Mouse (Mus musculus): ENCODE results near the gene Hkdc1. TPM values are rescaled to one million over a fixed set of nuclear protein-coding genes. Genes with fewer than 3 reads are reported as not detected.
A peak's percentile ranks its signal among the peaks of the same experiment; 100 is the strongest.

Hkdc1 gene
- polyA plus RNA-seq, 1 experiment from 2014 or later: 0.18 TPM

- Histone ChIP-seq H3K4me1 (ENCODE audit: control insufficient read depth in 2 of 2, insufficient read depth in 2 of 2, low read length in 2 of 2) (peaks cover 2 to 6% of the 10 kb centered on the region in 2 experiments; a peak in 3 of 4 replicates), H3K27ac (replicated peaks in 1 of 2; ENCODE audit: control insufficient read depth in 1 of 2, insufficient read depth in 1 of 2, low read depth in 2 of 2, low read length in 2 of 2) (no peak overlapping the region), H3K27me3 (ENCODE audit: control insufficient read depth, insufficient read depth, low read length) (no peaks in the 10 kb centered on the region), H3K4me2 (ENCODE audit: low read length) (no peak overlapping the region), H3K9me3 (ENCODE audit: control insufficient read depth, low read length) (no peaks in the 10 kb centered on the region), H3K9ac (ENCODE audit: low read length) (no peak overlapping the region), H3K36me3 (ENCODE audit: control insufficient read depth, insufficient read depth, low read length) (peaks cover 77% of the 10 kb centered on the region), H3K4me3 (ENCODE audit: control insufficient read depth in 1 of 2, insufficient read depth in 1 of 2, low read depth in 1 of 2, low read length in 2 of 2) (no peak overlapping the region)
- WGBS: 94% methylated on average over 5 of the region's 5 CpGs
- ATAC-seq (ENCODE audit: insufficient number of reproducible peaks, insufficient read depth, low FRiP score, low read depth): no peak
These were observed 8.1 kb upstream of the Hkdc1 start for GRCm38 (mm10) chr10:62430427-62430826.

- H3K27me3 ChIP-seq (ENCODE audit: control insufficient read depth, insufficient read depth, low read length): no peaks in the 10 kb centered on the region
- 40% methylated on average over 9 of the region's 9 CpGs for WGBS
- no peaks in the 10 kb centered on the region for H3K9me3 ChIP-seq (ENCODE audit: control insufficient read depth, low read length)
- no peak overlapping the region for H3K4me2 ChIP-seq (ENCODE audit: low read length)
- peaks cover 9 to 19% of the 10 kb centered on the region in 2 experiments for H3K4me1 ChIP-seq (ENCODE audit: control insufficient read depth in 2 of 2, insufficient read depth in 2 of 2, low read length in 2 of 2)
- no peak overlapping the region for H3K9ac ChIP-seq (ENCODE audit: low read length)
- 0 out of 4 replicates have a peak overlapping the region, but pooled peaks of 1 of the 2 experiments have one; percentile 14 for H3K27ac ChIP-seq (replicated peaks in 1 of 2; ENCODE audit: control insufficient read depth in 1 of 2, insufficient read depth in 1 of 2, low read depth in 2 of 2, low read length in 2 of 2)
- no peak overlapping the region for H3K4me3 ChIP-seq (ENCODE audit: control insufficient read depth in 1 of 2, insufficient read depth in 1 of 2, low read depth in 1 of 2, low read length in 2 of 2)
- ATAC-seq (ENCODE audit: insufficient number of reproducible peaks, insufficient read depth, low FRiP score, low read depth): no peak
- H3K36me3 ChIP-seq (ENCODE audit: control insufficient read depth, insufficient read depth, low read length): peaks cover 25% of the 10 kb centered on the region
These were observed 3.0 kb upstream of the Hkdc1 start for GRCm38 (mm10) chr10:62425081-62425871.

GRCm38 (mm10) chr10:62421127-62421526 lies 1.2 kb downstream of the Hkdc1 start:
- H3K27me3 ChIP-seq (ENCODE audit: control insufficient read depth, insufficient read depth, low read length): no peaks in the 10 kb centered on the region
- no peaks in the 10 kb centered on the region for H3K9me3 ChIP-seq (ENCODE audit: control insufficient read depth, low read length)
- no peak overlapping the region for H3K9ac ChIP-seq (ENCODE audit: low read length)
- H3K27ac ChIP-seq (replicated peaks in 1 of 2; ENCODE audit: control insufficient read depth in 1 of 2, insufficient read depth in 1 of 2, low read depth in 2 of 2, low read length in 2 of 2): peak overlapping the region; percentile 27 to 66; a peak in 3 of 4 replicates
- ATAC-seq (ENCODE audit: insufficient number of reproducible peaks, insufficient read depth, low FRiP score, low read depth): no peak
- 50% methylated on average over 3 of the region's 3 CpGs for WGBS
- no peak overlapping the region for H3K4me2 ChIP-seq (ENCODE audit: low read length)
- peaks cover 9 to 19% of the 10 kb centered on the region in 2 experiments for H3K4me1 ChIP-seq (ENCODE audit: control insufficient read depth in 2 of 2, insufficient read depth in 2 of 2, low read length in 2 of 2)
- H3K36me3 ChIP-seq (ENCODE audit: control insufficient read depth, insufficient read depth, low read length): no peaks in the 10 kb centered on the region
- no peak overlapping the region for H3K4me3 ChIP-seq (ENCODE audit: control insufficient read depth in 1 of 2, insufficient read depth in 1 of 2, low read depth in 1 of 2, low read length in 2 of 2)

- no peak overlapping the region for H3K9ac ChIP-seq (ENCODE audit: low read length)
These were observed 1.9 kb downstream of the Hkdc1 start for GRCm38 (mm10) chr10:62420399-62420798.

GRCm38 (mm10) chr10:62419422-62419821 lies 2.9 kb downstream of the Hkdc1 start:
- Histone ChIP-seq H3K36me3 (ENCODE audit: control insufficient read depth, insufficient read depth, low read length) (no peaks in the 10 kb centered on the region), H3K9me3 (ENCODE audit: control insufficient read depth, low read length) (no peaks in the 10 kb centered on the region), H3K4me1 (ENCODE audit: control insufficient read depth in 2 of 2, insufficient read depth in 2 of 2, low read length in 2 of 2) (peaks cover 7 to 12% of the 10 kb centered on the region in 2 experiments; a peak in 3 of 4 replicates), H3K27ac (replicated peaks in 1 of 2; ENCODE audit: control insufficient read depth in 1 of 2, insufficient read depth in 1 of 2, low read depth in 2 of 2, low read length in 2 of 2) (no peak overlapping the region), H3K4me3 (ENCODE audit: control insufficient read depth in 1 of 2, insufficient read depth in 1 of 2, low read depth in 1 of 2, low read length in 2 of 2) (no peak overlapping the region), H3K4me2 (ENCODE audit: low read length) (no peak overlapping the region), H3K27me3 (ENCODE audit: control insufficient read depth, insufficient read depth, low read length) (no peaks in the 10 kb centered on the region), H3K9ac (ENCODE audit: low read length) (no peak overlapping the region)
- 76% methylated on average over 5 of the region's 5 CpGs for WGBS
- no peak for ATAC-seq (ENCODE audit: insufficient number of reproducible peaks, insufficient read depth, low FRiP score, low read depth)

More at GRCm38 (mm10) chr10:62420399-62420798, 1.9 kb downstream of the Hkdc1 start:
- Histone ChIP-seq H3K4me2 (ENCODE audit: low read length) (no peak overlapping the region), H3K4me3 (ENCODE audit: control insufficient read depth in 1 of 2, insufficient read depth in 1 of 2, low read depth in 1 of 2, low read length in 2 of 2) (no peak overlapping the region), H3K27me3 (ENCODE audit: control insufficient read depth, insufficient read depth, low read length) (no peaks in the 10 kb centered on the region), H3K27ac (replicated peaks in 1 of 2; ENCODE audit: control insufficient read depth in 1 of 2, insufficient read depth in 1 of 2, low read depth in 2 of 2, low read length in 2 of 2) (peak overlapping the region; percentile 27 to 66; a peak in 3 of 4 replicates), H3K9me3 (ENCODE audit: control insufficient read depth, low read length) (no peaks in the 10 kb centered on the region), H3K4me1 (ENCODE audit: control insufficient read depth in 2 of 2, insufficient read depth in 2 of 2, low read length in 2 of 2) (peaks cover 7 to 13% of the 10 kb centered on the region in 2 experiments), H3K36me3 (ENCODE audit: control insufficient read depth, insufficient read depth, low read length) (no peaks in the 10 kb centered on the region)
- no peak for ATAC-seq (ENCODE audit: insufficient number of reproducible peaks, insufficient read depth, low FRiP score, low read depth)
- WGBS: 53% methylated on average over 6 of the region's 6 CpGs

GRCm38 (mm10) chr10:62418831-62419356 lies 3.4 kb downstream of the Hkdc1 start:
- Histone ChIP-seq H3K36me3 (ENCODE audit: control insufficient read depth, insufficient read depth, low read length) (no peaks in the 10 kb centered on the region), H3K27ac (replicated peaks in 1 of 2; ENCODE audit: control insufficient read depth in 1 of 2, insufficient read depth in 1 of 2, low read depth in 2 of 2, low read length in 2 of 2) (no peak overlapping the region), H3K9me3 (ENCODE audit: control insufficient read depth, low read length) (no peaks in the 10 kb centered on the region), H3K4me1 (ENCODE audit: control insufficient read depth in 2 of 2, insufficient read depth in 2 of 2, low read length in 2 of 2) (peaks cover 7 to 12% of the 10 kb centered on the region in 2 experiments; a peak in 3 of 4 replicates), H3K27me3 (ENCODE audit: control insufficient read depth, insufficient read depth, low read length) (no peaks in the 10 kb centered on the region), H3K4me3 (ENCODE audit: control insufficient read depth in 1 of 2, insufficient read depth in 1 of 2, low read depth in 1 of 2, low read length in 2 of 2) (no peak overlapping the region), H3K4me2 (ENCODE audit: low read length) (no peak overlapping the region), H3K9ac (ENCODE audit: low read length) (no peak overlapping the region)
- ATAC-seq (ENCODE audit: insufficient number of reproducible peaks, insufficient read depth, low FRiP score, low read depth): no peak
- 89% methylated on average over 7 of the region's 7 CpGs for WGBS

GRCm38 (mm10) chr10:62413606-62413982 lies 8.7 kb downstream of the Hkdc1 start:
- no peak for ATAC-seq (ENCODE audit: insufficient number of reproducible peaks, insufficient read depth, low FRiP score, low read depth)
- H3K4me2 ChIP-seq (ENCODE audit: low read length): no peak overlapping the region

More at GRCm38 (mm10) chr10:62413606-62413982, 8.7 kb downstream of the Hkdc1 start:
- Histone ChIP-seq H3K27me3 (ENCODE audit: control insufficient read depth, insufficient read depth, low read length) (peaks cover 5% of the 10 kb centered on the region; the same call in 1 of the 2 replicates), H3K9ac (ENCODE audit: low read length) (0 out of 2 replicates have a peak overlapping the region, but pooled peaks have one; percentile 10), H3K27ac (replicated peaks in 1 of 2; ENCODE audit: control insufficient read depth in 1 of 2, insufficient read depth in 1 of 2, low read depth in 2 of 2, low read length in 2 of 2) (no peak overlapping the region), H3K9me3 (ENCODE audit: control insufficient read depth, low read length) (no peaks in the 10 kb centered on the region), H3K36me3 (ENCODE audit: control insufficient read depth, insufficient read depth, low read length) (no peaks in the 10 kb centered on the region), H3K4me1 (ENCODE audit: control insufficient read depth in 2 of 2, insufficient read depth in 2 of 2, low read length in 2 of 2) (peaks cover 11 to 15% of the 10 kb centered on the region in 2 experiments), H3K4me3 (ENCODE audit: control insufficient read depth in 1 of 2, insufficient read depth in 1 of 2, low read depth in 1 of 2, low read length in 2 of 2) (no peak overlapping the region)
- 7% methylated on average over 4 of the region's 4 CpGs for WGBS
